Mouse (Mus musculus) forebrain, embryonic 16.5 days (tissue): ENCODE data around the gene Tmcc3. TPM values are rescaled to one million over a fixed set of nuclear protein-coding genes. Genes with fewer than 3 reads are reported as not detected.
A peak's percentile ranks its signal among the peaks of the same experiment; 100 is the strongest.

ENCODE experiments used
- ATAC-seq: fragments of 200-750 bp; cut with Nextera tagmentation; 2 replicates; pipeline ENCODE4 v1.8.0; 2017; ENCODE audit warnings: mild to moderate bottlenecking, moderate library complexity
- H3K27ac ChIP-seq: fragments of 300-500 bp; sonication (generic); 2 replicates; pipeline ENCODE4 v1.5.1; 2014; ENCODE audit warnings: low read length, control low read depth
- H3K27me3 ChIP-seq: fragments of 300-500 bp; sonication (generic); replicated peaks from 2 replicates; pipeline ENCODE4 v1.6.1; 2014; ENCODE audit warnings: low read length; ENCODE audit not compliant: control insufficient read depth, insufficient read depth
- H3K36me3 ChIP-seq: fragments of 300-500 bp; sonication (generic); 2 replicates; pipeline ENCODE4 v1.6.1; 2014; ENCODE audit not compliant: control insufficient read depth, insufficient read depth
- H3K4me1 ChIP-seq: fragments of 300-500 bp; sonication (generic); replicated peaks from 2 replicates; pipeline ENCODE4 v1.6.1; 2014; ENCODE audit warnings: low read length; ENCODE audit not compliant: control insufficient read depth, insufficient read depth
- H3K4me2 ChIP-seq: fragments of 300-500 bp; sonication (generic); 2 replicates; pipeline ENCODE4 v1.6.1; 2014; ENCODE audit warnings: mild to moderate bottlenecking, low read length, control low read depth
- H3K4me3 ChIP-seq: fragments of 300-500 bp; sonication (generic); replicated peaks from 2 replicates; pipeline ENCODE4 v1.5.1; 2014; ENCODE audit warnings: mild to moderate bottlenecking, low read length, control low read depth
- H3K9ac ChIP-seq: fragments of 300-500 bp; sonication (generic); replicated peaks from 2 replicates; pipeline ENCODE4 v1.6.1; 2014; ENCODE audit warnings: low read depth, low read length, control low read depth
- H3K9me3 ChIP-seq: fragments of 300-500 bp; sonication (generic); 2 replicates; pipeline ENCODE4 v1.6.1; 2016; ENCODE audit warnings: low read length; ENCODE audit not compliant: control insufficient read depth
- WGBS: fragments of 180-500 bp; shearing (Covaris S2); extraction: QIAGEN DNeasy Blood & Tissue Kit; methylation state at CpG from one replicate; pipeline ENCODE4 v1.1.7; 2014; 5-methylcytosine and 5-hydroxymethylcytosine counted together
- polyA plus RNA-seq: library from polyadenylated mRNA; unstranded; fragments of >200 nt; fragmentation: Nextera tagmentation; extraction: Ambion mirVana; gene quantifications from 2 replicates; pipeline ENCODE4 v1.2.1, GENCODE M21; 2015

Tmcc3 gene
- polyA plus RNA-seq, 1 experiment from 2014 or later, result 6.8 TPM

DNA sequence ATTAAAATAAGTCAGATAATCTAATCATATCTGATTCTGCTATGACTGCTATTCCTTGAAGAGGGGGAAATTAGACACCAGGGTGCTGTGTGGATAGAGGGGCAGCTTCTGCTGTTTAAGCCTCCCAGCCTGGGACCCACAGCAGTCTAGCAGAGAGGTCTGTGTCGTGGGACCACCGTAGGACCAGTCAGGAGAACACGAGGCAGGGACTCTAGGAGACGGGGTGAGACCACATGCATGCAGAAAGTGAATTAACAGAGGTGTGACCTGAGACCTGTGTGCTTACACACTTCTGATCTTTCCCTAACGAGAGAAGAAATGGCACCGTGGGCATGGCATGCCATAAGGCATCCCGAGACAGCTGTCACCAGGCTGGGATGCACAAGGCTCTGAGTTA, 189.1 kb downstream of the Tmcc3 start:
- no peaks in the 10 kb centered on the region for H3K27me3 ChIP-seq
- no peak for ATAC-seq
- no peak overlapping the region for H3K4me3 ChIP-seq
- 72% methylated on average over 7 of the region's 7 CpGs for WGBS
- no peak overlapping the region for H3K4me2 ChIP-seq
- H3K27ac ChIP-seq, result no peak overlapping the region
- peaks cover 20% of the 10 kb centered on the region for H3K4me1 ChIP-seq
- no peaks in the 10 kb centered on the region for H3K36me3 ChIP-seq
- no peaks in the 10 kb centered on the region for H3K9me3 ChIP-seq
- H3K9ac ChIP-seq, result no peak overlapping the region

DNA sequence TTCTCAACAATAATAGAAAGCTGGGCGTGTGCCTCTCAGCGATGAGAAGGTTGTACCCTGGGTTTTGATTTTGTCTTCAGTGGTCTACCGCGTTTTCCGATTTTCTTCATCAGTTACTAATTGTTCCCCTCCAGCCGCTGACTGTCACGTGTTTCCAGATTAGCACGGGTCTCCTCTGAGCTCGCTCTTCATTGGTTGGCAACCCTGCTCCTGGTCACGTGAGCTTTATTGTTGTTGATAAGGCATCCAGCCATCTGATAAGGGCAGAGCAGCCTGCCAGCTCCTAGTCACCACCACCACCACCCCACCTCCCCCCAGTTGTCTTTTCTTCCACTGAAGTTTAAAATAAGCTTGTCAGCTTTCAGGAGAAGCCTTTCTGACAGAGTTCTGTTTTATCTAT, 190.0 kb downstream of the Tmcc3 start:
- 85% methylated on average over 10 of the region's 10 CpGs for WGBS
- ATAC-seq, result no peak

DNA sequence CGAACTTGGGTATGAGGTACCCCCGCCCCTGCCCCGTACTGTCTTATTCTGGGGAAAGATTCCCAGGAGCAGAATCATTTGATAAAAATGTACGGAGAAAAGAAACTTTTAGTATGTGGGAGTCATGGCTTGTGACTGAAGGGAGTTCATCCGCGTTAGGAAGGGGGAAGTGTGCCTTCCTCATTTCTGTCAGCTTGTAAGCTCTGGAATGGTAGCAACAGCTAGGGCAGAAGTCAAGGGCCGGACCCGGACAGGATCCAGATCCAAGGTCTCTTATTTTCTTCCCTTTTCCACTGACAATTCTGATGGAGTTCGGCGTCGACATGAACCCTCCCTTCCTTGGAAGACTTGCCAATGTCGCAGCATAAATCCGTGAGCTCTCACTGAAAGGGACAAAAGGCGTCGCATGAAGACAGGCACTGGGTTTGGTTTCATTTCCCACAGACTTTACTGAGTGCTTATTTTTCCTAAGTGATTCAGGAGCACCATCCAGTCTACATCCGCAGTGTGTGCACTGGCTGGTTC, 193.6 kb downstream of the Tmcc3 start:
- no peaks in the 10 kb centered on the region for H3K27me3 ChIP-seq
- no peak overlapping the region for H3K4me2 ChIP-seq
- H3K36me3 ChIP-seq, result no peaks in the 10 kb centered on the region
- no peaks in the 10 kb centered on the region for H3K9me3 ChIP-seq
- WGBS, result 85% methylated on average over 16 of the region's 16 CpGs
- H3K9ac ChIP-seq, result no peak overlapping the region
- H3K4me3 ChIP-seq, result no peak overlapping the region
- H3K27ac ChIP-seq, result no peak overlapping the region
- no peaks in the 10 kb centered on the region for H3K4me1 ChIP-seq
- no peak for ATAC-seq

More for the DNA sequence above, 190.0 kb downstream of the Tmcc3 start:
- H3K4me3 ChIP-seq, result no peak overlapping the region
- no peaks in the 10 kb centered on the region for H3K27me3 ChIP-seq
- no peak overlapping the region for H3K4me2 ChIP-seq
- no peaks in the 10 kb centered on the region for H3K9me3 ChIP-seq
- H3K27ac ChIP-seq, result no peak overlapping the region
- no peak overlapping the region for H3K9ac ChIP-seq
- H3K4me1 ChIP-seq, result peaks cover 13% of the 10 kb centered on the region
- H3K36me3 ChIP-seq, result no peaks in the 10 kb centered on the region

DNA sequence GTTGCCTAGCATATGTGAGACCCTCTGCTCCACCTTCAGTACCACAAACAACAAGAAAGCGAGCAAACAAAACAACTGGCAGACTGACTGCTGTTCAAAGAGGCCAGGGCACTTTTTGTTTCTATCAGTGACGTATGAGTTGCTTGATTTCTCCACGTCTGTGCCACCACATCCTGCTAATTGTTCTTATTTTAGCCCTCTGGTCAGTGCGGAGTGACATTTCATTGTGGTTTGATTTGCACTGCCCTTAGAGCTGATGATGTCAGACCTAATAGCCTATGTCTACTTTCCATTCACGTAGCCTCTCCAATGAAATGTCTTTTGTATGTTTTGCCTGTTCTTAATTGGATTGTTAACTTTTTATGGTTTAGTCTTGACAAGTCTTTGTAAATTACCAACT, 197.1 kb downstream of the Tmcc3 start:
- no peak overlapping the region for H3K4me3 ChIP-seq
- H3K27ac ChIP-seq, result no peak overlapping the region
- no peaks in the 10 kb centered on the region for H3K36me3 ChIP-seq
- H3K9ac ChIP-seq, result no peak overlapping the region
- H3K27me3 ChIP-seq, result no peaks in the 10 kb centered on the region; the same call in 1 of the 2 replicates
- no peak for ATAC-seq
- 49% methylated on average over 5 of the region's 5 CpGs for WGBS
- no peak overlapping the region for H3K4me2 ChIP-seq
- H3K9me3 ChIP-seq, result no peaks in the 10 kb centered on the region
- H3K4me1 ChIP-seq, result no peaks in the 10 kb centered on the region

DNA sequence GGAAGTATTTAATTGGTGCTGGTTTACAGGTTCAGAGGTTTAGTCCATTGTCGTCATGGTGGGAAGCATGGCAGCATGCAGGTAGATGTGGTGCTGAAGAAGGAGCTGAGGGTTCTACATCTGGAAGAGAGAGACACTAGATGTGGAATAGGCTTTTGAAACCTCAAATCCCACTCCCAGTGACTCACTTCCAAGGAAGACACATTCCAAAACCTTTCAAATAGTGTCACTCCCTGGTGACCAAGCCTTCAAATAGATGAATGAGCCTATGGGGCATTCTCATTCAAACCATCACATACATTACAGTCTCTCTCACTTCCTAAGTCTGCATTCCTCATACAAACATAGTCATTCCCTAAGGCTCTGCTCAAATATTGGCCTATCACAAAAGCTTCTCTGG, 201.0 kb downstream of the Tmcc3 start:
- no peak overlapping the region for H3K4me3 ChIP-seq
- no peaks in the 10 kb centered on the region for H3K36me3 ChIP-seq
- no peak overlapping the region for H3K27ac ChIP-seq
- no peak for ATAC-seq
- peaks cover 11% of the 10 kb centered on the region for H3K27me3 ChIP-seq
- H3K9ac ChIP-seq, result no peak overlapping the region
- H3K9me3 ChIP-seq, result no peaks in the 10 kb centered on the region
- WGBS, result 81% methylated on average over 1 of the region's 1 CpGs
- no peak overlapping the region for H3K4me2 ChIP-seq
- H3K4me1 ChIP-seq, result peaks cover 18% of the 10 kb centered on the region

DNA sequence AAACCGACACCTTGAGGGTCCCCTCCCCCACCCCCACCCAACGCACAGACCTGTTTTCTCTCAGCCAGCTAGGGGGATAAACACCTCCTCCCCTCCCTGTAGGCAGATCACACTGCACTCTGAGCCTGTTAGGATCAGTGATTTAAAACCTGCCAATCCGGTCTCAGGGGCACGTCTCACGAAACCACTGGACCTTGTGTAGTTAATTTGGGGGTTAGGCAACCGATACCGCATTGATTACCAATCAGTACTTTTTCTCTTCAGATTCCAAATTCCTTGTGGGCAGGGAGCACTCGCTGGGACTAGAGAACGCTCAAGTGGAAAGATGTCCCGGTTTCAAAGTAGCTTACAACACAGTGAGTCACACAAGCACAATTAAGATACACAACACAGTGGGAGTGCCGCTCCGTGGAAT, 202.3 kb downstream of the Tmcc3 start:
- Histone ChIP-seq H3K27me3 (peaks cover 13% of the 10 kb centered on the region), H3K9me3 (no peaks in the 10 kb centered on the region), H3K27ac (no peak overlapping the region), H3K4me1 (peaks cover 18% of the 10 kb centered on the region), H3K9ac (no peak overlapping the region; the same call in 1 of the 2 replicates), H3K4me2 (peak overlapping the region; percentile 99), H3K36me3 (no peaks in the 10 kb centered on the region), H3K4me3 (peak overlapping the region; percentile 74)
- WGBS, result 2% methylated on average over 12 of the region's 12 CpGs
- ATAC-seq, result 0 out of 2 replicates have a peak, but pooled peaks have one; percentile 0

DNA sequence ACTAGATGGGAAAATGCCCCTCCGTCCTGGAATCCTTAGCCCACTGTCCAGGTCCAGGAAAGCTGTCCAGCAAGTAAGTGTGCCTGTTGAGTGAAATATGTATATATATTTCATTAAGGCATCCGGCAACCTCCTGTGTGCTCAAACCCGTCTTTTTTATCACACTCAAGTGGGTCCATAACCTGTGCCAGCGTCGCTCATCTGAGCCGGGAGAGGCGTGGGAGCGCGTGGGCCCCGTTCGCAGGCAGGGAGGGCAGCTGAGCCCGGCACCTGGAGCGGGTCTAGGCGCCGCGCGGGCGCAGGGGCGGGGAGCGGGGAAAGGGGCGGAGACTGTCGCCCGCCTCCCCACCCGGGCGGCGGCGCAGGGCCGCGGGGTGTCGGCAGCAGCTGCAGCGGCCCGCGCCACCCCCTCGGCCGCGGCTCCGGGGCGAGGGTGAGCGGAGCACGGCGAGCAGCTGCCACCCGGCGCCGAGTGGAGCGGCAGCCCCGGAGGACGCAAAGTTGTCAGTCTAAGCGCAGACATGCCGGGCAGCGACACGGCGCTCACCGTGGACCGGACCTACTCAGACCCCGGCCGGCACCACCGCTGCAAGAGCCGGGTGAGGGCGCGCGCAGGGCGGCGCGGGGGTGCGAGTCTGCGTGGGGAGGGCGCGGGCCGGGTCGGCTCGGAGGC, 202.9 kb downstream of the Tmcc3 start:
- H3K4me1 ChIP-seq, result peaks cover 18% of the 10 kb centered on the region
- no peaks in the 10 kb centered on the region for H3K9me3 ChIP-seq
- peaks cover 13% of the 10 kb centered on the region for H3K27me3 ChIP-seq
- under 1% methylated on average over 68 of the region's 71 CpGs for WGBS
- H3K9ac ChIP-seq, result peak overlapping the region; percentile 76
- H3K27ac ChIP-seq, result peak overlapping the region; percentile 33
- H3K4me3 ChIP-seq, result peak overlapping the region; percentile 74
- no peaks in the 10 kb centered on the region for H3K36me3 ChIP-seq
- ATAC-seq, result peak; percentile 91
- peak overlapping the region; percentile 99 for H3K4me2 ChIP-seq

DNA sequence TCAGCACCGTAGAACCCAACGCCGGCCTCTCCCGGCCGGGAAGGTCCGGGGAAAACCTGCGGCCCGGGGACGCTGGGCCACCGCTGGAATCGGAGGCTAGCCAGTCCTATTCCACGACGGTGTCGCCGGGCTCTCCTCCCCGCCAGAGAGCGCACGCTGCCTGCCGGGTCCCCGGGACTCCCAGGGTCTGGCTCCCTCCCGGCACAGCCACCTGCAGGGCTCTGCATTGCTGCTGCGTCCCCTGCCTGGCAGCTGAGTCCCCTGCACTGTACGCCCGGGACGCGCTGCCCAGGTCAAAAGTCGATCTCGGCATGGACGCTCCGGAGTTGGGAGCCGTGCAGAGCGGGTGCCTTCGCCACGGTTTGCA, 203.4 kb downstream of the Tmcc3 start:
- peak overlapping the region; percentile 76 for H3K9ac ChIP-seq
- ATAC-seq, result peak; percentile 87
- WGBS, result under 1% methylated on average over 34 of the region's 34 CpGs

DNA sequence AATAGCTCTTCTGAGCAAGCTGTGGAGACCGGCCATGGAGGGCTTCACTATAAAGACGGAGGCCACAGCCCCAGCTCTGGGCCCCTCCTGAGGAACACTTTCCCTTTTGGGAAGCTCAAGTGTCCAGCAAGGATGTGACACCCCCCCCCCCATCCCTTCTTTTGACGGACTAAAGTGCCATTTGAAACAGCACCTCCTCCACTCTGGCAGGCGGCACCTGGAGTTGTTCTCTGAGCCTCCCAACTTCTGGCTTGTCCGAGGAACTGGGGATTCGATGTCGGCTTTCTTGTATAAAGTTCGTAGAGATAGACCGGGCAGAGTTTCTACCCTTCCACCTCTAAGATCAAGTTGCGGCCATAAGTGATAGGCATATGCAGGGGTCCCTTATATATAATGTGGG, 203.8 kb downstream of the Tmcc3 start:
- Histone ChIP-seq H3K27me3 (peaks cover 13% of the 10 kb centered on the region), H3K4me3 (peak overlapping the region; percentile 74), H3K4me2 (peak overlapping the region; percentile 99), H3K9ac (peak overlapping the region; percentile 76), H3K27ac (no peak overlapping the region), H3K9me3 (no peaks in the 10 kb centered on the region), H3K36me3 (no peaks in the 10 kb centered on the region), H3K4me1 (peaks cover 25% of the 10 kb centered on the region)
- WGBS, result 4% methylated on average over 10 of the region's 10 CpGs
- ATAC-seq, result no peak

More for the DNA sequence above, 203.4 kb downstream of the Tmcc3 start:
- peak overlapping the region; percentile 33; the same call in 1 of the 2 replicates for H3K27ac ChIP-seq
- H3K4me3 ChIP-seq, result peak overlapping the region; percentile 74
- no peaks in the 10 kb centered on the region for H3K36me3 ChIP-seq
- H3K9me3 ChIP-seq, result no peaks in the 10 kb centered on the region
- peak overlapping the region; percentile 99 for H3K4me2 ChIP-seq
- H3K4me1 ChIP-seq, result peaks cover 21% of the 10 kb centered on the region
- peaks cover 13% of the 10 kb centered on the region for H3K27me3 ChIP-seq
